Mouse (Mus musculus) lung, postnatal 14 days (tissue): ENCODE data around the gene Art3.
"Not testable (repeated sequence)": the region's sequence is repeated elsewhere in the genome, so short reads cannot be mapped to it uniquely, and the experiment has no call there.

Experiments used
- DNase-seq: peaks from one replicate; pipeline ENCODE4 v3.0.0; 2021

The Art3 gene

DNA sequence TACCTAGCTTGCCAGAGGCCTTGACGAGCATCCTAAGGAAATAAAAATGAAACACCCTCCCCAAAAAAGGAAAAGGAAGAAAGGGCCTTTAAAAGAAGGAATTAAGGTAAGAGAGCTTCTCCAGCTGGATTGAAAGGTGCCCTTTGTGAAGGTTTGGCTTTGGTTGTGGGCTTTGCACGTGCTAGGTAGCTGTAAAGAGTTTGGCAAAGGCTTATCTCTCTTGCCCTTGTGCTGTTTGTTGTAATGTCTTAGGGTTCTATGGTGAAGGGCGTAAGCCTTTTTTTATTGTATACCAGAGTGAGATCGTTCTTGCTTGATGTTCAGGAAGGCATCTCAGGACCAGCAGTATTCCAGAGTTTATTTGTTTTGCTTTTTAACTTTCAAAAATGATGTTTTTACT is 9.0 kb downstream of the Art3 start:
- no peak for DNase-seq

DNA sequence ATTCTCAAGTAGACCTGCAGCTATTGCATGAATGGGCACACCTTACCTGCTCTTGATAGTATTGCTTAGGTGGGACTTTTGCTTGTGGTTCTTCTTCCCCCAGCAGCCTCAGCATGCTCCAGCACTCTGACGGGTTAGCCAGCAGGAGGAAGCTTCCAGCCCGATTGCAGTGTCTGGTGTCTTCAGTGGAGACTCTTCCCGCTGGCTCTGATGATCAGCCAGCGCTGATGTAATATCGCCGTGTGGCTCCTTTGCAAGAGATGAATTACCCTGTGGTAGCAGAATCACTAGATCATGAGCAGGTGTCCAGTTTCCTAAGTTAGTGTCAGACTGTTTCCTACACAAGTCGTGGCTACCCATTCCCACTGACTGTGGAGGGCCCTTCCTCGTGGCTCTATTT is 13.4 kb downstream of the Art3 start:
- no peak for DNase-seq

DNA sequence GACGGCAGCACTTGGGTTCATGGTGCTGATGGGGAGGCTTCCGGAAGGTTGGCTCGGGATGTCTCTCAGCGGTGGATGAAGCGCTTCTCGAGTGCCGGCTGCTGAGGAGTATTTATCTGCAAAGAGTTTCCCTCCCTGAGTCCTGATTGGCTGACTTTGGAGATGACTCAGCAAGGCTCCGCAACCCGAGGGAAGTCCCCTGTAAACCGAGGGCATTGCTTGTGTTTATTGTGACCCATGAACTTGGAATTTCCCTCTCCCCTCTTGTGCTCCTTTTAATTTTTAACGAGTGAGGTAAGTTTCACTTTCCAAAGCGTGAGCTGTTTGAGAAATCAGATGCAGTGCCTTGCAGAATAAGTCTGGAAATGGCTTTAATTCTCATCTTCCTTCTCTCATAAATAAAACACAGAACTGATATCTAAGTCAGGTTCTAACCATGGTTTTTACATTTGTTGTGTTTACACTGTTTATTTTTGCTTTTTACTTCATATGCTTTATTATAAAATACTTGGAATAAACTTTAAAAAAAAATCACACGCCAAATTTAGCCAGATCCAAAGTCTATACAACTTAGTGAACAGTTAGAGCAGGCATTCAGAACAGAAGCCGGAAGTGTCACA is 17.3 kb downstream of the Art3 start, which contains the start of gene Cxcl10:
Gene Cxcl10 (minus strand): TSS at position 96 of the 620 bp plus-strand sequence.
- peak; percentile 42 for DNase-seq

DNA sequence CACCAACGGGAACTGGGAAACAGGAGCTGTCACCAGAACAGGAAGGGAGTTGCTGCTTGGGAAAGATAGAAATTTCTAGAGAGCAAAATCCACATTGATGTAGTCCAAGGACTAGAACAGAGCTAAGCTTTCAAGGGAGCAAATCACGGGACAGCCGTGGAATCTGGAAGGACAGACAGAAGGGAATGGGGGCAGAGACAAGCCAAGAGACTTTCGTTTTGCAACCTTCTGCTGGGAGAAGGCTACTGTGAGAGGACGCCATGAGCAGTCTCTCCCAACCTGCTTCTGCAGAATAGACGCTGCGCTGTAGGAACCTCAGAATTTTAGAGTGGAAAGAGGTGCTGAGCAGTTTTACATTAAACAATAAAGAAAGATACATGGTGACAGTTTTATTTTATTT is 18.1 kb downstream of the Art3 start:
- DNase-seq, result no peak

DNA sequence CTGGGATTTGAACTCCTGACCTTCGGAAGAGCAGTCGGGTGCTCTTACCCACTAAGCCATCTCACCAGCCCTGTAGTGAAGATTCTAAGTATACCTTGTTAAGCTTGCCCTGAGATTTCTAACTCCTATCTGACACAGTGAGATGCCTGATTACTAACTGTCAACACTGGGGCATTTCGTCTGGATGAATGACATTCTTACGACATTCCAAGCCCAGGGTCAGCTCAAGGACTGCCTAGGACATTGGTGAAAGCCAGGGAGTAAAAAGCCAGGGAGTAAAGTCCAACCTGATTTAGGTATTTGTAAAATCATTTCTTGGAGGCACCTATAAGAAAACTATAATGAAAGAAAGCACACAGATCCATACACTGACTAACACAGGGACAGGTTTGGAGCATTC is 21.1 kb downstream of the Art3 start:
- not testable (repeated sequence) for DNase-seq

DNA sequence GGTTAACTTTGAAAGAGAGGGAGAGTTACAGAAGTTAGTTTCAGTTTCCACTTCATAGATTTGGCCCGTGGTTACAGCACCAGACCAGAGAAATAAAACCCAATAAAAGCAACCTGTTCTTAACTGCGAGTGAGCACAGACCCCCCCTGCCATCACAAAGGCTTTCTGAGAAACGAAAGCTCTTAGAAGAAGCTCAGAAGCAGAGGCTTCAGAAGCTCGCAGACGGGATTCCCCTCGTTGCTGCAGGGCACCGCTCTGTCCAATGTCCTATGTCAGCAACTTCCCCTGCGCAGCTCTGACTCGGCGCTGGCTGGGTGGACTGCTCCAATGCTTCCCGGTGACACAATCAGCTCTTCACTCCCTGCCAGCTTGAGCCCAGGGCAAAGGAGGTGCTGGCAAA is 21.9 kb downstream of the Art3 start:
- peak; percentile 48 for DNase-seq

DNA sequence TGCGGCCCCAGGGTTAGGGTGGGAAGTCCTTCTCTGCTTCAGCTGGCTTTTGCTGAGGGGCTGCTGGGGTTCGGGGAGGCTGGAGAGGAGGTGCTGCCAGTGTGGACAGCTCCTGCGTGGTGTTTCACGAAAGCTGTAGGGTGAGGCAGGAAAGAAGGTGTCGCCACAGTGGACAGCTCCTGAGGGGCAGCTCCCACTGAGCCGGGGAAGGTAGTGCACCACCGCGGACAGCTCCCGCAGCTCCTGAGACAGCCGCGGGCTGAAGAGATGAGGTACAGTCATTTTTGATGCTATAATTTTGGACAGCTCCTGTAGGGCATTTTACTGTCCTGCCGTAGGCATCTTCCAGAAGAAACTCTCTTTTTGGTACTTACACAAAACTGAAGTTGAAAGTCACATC is 26.4 kb downstream of the Art3 start:
- peak; percentile 6 for DNase-seq

DNA sequence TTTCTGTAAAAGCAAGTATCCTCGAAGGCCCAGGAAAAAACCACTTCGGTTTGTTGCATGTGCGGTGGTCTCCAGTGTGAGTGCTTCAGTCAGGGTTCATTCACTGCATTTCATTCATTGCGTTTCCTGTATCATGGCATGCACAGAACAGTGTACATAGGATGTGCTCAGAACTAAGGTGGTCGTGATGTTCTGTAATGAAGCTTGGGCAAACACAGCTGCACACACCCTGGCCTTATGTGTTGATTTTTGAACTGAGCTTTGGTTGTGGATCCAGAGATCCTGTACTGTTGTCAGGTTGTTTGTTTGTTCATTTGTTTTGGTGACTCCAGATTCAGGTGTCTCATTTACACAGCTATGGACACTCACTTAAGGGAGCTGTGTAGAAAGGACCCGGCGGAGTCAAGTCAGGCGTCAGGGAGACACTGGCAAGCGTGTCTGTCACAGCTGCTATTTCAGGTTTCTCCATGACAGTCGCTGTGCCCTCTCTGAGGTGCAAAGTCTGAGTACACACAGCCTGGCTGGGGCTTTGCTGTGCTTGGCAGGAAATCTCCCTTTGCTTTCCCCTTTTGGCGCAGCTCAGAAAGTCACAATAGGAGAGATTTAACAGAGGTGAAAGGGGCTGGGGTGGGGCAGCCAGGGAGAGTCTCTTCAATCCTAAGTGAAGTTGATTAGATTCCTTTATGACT is 27.3 kb downstream of the Art3 start:
- DNase-seq, result no peak

DNA sequence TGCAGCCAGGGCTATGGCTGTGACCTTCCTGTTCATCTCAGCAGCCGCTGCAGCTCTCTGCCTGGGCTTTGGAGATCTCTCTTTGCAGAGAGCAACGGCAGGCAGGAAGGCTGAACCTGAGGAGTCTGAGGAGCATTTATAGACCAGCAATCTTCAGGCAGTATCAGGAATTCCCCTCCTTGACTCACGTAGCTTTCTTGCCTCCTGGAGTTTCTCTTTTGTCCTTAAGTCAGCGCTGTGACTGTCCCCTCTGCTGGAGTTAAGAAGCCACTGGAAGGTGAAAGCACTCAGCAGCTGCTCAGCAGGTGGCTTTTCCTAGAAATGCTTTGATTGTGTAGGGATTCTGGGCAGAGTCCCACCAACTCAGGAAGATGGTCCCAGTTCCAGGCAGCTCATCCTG is 31.6 kb downstream of the Art3 start:
- no peak for DNase-seq

DNA sequence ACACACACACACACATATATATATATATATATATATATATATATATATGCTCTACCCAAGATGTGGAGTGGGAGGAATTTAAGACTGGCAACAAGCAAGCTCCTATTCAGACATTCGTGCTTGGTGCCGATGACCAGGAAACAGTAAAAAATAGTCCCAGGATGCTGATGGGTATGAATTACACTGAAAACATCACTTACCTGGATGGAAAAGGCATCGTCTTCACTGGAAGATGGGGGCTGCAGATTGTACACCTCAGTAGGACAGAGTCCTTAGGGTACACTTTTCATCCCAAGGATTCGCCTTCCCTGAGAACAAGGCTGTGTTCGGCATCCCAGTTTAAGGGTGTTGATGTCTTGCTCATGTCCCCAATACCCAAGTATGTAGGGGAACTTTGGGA is 32.4 kb downstream of the Art3 start:
- no peak for DNase-seq

DNA sequence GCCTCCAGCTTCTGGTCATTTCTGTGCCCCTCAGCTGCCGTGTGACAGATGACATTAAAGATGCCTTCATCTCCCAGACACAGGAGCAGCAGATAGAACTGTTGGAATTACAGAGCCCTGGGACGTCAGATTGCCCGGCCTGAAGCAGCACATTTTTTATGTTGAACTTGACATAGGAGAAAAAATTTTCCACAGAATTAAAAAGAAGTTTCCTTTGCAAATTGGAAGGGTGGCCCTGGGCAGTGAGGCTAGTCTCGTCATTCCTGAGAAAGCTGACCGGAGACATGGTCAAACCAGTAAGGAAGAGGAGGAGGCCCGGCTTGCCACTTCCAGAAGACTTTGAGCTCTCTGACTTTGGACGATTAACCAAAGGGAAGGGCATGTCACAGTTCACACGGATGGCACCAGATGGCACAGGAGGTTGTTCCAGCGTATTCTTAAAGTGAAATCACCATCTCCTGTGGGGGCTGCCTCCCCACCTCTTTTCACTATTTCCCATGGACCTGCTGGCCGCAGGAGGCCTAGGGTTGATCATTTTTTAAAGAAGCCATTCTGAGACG is 33.6 kb downstream of the Art3 start:
- no peak for DNase-seq

DNA sequence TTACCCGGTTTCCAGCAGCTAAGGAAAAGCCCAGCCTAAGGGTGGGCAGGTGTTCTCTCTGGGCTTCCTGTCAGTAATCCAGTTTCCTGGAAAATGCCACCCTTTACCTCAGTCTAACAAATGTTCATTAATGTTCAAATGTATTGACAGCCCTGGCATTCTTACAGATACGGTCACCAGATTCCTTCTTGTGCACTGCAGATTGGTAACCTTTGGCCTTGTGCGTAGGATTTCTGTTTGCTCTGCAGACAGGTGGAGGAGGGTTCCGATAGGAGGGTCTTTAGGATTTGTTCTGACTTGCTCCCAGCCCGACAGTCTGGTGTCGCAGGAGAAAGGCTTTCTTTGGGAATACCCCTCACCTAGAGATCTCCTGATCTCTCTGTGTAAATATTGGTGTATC is 34.9 kb downstream of the Art3 start:
- DNase-seq, result no peak

DNA sequence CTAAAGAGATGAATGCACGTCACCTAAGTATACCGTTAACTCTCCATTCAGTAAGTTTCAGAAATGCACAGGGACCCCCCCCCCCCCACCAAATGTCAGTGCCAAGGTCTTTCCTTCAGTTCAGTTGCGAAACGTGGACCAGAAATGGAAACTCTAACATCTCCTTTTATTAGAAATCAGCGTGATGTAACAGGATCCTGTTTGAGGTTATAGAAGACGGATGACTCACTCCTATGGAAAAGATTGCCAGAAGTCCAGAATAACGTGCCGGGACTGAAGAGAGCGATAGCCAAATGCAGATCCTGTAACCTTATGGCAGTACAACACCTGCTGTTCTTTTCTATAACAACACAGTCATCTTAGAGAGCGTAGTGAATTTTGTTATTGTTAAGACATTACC is 36.8 kb downstream of the Art3 start:
- no peak for DNase-seq

DNA sequence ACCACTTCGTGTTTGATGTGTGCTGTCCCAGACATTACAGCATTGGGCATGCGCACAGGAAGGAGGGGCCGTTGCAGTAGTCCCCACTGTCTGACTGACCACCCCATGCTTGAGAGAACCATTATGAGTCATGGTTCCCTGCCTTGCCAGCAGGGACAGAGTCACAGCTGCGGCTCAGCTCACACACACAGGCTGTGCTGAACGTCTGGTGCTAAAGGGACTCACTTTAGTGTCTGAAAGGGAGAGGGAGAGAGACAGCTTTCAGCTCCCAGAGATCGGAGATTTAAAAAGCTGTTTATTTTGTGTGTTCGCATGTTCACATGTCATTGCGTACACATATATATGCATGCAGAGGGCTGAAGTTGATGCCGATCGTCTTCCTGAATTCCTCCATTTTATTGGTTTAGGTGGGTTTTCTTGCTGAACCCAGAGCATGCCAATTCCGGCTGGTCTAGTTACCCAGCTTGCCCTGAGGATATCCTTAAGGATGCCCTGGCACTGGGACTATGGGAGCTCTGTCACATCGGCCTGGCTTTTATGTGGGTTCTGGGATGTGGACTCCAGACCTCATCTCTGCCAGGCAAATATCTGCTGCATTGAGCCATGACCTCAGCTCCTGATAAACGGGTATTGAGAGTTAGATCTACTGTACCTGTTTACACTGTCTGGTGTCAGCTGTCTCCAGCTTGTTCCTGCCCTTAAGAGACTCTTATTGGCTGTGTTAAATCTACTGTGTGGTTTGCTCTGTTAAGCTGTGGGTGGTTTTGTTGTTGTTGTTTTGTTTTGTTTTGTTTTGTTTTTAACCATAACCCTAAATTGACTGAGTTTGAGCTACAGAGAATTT is 37.7 kb downstream of the Art3 start:
- peak; percentile 57 for DNase-seq

DNA sequence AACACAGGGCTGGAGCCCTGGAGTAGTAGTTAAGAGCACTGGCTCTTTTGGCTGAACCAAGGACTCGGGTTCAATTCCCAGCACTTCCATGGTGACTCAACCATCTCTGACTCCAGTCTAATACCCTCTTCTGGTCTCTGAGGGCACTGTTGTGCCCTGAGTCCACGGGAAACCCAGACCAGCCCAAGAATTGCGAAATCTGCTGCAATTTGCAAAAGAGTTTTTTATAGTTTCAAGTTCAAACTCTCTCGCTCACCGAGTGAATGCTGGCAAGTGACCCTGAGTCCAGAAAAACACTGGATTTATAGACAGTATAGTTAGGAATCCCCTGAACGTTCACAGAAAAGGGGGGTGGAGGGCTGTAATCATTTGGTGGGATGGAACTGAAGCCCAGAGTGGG is 38.8 kb downstream of the Art3 start:
- DNase-seq, result no peak

DNA sequence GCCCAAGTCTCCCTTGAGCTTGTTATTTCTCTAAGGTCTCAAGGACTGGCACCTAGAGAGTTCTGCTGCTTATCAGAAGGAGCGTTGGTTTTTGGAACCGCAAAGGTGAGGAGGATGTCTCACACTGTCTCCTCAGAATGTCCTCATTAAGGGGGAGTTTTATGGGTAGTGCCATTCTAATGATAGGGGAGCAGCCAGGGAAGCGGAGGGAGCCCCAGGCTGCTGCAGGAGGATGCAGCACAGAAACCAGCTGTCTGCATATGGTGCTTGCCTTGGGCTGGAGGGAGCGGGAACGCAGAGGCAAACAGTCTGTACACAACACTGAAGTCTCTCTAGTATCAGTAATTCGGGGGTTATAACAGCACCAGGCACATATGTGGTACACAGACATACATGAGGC is 39.3 kb downstream of the Art3 start:
- DNase-seq, result no peak

DNA sequence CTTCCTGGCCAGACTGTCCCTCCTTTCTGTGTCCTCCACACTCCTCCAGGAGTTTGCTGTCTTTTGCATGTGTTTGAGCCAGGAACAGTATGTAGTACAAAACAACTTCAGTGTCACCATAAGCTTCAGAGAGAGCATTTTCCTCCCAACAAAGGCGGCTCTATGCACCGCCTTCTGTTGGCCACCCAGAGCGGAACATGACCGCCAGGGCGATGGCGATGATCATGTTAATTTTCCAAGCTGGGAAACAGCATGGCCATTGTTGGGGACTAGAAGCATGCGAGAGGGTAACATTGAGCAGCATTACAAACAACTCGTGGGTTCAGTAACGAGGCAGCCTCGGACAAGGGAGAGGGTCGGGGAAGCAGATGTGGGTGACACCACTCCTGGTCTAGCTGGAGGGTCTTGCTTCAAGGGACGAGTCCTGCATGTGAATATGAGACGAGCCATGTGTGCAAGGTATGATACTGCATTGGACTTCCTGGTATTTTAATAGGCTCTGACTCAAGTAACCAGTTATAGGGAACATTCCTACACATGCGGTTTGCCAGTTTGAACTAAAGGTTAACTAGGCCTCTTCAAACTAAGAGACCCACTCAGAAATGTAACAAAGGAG is 39.8 kb downstream of the Art3 start:
- no peak for DNase-seq

DNA sequence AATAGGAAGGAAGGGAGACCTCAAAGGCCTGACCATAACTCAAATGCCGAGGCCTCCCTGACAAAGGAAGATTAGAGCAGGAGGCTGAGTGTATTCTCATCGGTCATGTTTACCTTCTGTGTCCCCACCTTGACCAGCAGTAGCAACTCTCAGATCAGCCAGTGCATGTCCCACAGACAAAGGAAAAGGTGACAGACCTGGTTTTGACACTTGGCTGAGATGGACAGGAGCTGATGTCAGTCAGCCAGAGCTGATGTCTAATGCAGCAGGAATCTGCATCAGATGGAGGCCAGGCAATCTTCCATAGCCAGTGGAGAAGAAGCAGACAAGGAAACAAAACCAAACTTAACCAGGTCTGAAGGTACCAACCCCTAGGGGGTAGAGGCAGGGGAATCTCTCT is 41.0 kb downstream of the Art3 start:
- DNase-seq, result no peak

DNA sequence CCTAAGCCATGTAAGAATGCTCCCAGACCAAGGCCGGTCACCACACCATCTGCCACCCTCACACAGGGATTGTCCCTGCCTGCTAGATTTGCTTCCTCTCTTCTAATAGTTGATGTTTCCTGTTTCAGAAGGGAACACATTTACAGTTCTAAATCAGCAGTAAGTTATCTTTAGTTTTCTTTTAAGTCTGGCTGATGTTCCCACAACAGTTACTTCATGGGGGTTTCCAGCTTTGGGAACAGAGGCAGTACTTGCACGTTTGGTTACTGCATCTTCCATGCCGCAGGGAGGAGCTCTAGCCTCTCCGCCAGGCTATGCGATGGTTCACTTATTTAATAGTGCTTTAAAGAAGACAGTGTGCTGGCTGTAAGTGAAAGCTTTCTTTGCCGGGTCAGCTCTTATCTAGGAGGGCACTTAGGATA is 43.1 kb downstream of the Art3 start:
- no peak for DNase-seq

DNA sequence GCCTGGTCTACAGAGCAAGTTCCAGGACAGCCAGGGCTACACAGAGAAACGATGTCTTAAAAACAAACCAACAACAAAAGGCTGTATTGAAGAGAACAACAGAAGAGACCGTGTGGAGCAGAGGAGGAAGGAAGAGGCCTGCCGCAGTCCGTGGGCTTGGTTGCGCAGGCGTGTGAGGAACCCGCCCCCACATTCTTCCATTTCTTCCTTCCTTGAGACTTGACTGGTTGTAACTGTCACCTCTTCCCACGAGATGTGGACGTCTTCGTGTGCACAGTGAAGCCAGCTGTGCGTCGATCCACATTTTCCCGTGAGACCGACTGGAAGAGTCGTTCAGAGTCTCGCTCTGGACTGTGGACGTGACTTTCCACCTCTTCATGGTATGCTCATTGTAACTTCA is 43.7 kb downstream of the Art3 start:
- no peak for DNase-seq

DNA sequence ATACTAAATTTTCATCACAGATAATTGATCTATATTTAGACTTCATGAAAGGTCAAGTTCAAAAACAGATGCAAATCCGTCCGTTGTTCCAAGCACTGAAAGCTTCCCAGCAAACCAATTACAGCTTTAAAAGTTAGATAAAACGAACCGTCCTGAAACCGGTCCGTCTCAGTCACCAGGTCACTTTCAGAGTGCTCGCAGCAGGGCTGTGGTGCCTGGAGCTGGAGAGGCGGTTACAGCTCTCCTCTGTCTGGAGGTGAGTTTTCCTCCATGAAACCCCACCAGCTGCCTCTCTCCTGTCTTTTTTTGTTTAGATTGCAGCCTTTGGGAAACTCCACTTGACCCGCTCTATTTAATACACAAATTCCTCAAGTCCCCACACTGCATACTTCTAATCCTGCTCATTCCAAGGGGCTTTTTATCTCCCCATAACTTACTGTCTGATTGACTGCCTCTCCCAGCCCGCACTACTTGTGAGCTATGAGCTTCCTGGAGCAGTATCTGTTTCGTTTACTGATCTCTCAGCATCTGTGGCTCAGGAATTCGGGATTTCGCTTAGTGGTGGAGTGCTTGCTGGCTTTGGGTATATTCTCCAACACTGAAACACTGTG is 45.3 kb downstream of the Art3 start:
- no peak for DNase-seq

DNA sequence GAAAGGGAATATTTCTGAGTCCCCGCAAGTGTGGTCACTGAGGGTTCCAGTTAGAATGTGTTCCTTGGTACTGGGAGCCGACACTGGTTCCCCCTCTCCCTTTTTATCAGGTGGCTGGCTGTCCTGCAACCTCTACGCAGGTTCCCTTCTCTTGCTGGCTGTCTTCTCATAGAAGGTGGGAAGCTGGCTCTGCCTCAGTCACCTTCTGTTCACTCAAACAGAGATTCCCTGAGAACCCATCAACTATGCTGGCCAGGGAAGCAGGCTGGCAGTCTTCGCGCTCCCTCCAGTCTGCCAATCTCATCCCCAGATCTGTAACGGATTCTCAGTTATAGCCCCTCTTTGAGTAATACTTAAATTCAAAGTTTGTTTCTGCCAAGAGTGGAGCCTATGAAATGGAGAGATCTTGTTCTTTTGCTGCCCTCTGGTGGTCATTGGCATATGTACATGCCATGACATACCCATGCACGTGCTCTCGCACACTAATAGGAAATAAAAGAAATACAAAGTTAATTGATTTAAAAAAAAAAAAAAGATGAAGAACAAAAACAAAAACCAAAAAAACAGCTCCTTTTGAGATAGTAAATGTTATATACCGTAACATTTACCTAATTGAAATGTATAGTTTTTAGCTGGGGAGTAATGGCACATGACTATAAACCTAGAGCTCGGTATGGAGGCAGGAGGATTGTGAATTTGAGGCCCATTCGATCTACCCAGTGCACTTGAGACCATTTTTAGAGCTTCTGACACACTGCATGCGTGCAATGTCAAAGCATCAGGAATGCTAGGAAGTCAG is 50.1 kb downstream of the Art3 start:
- peak; percentile 87 for DNase-seq
